Comparison of ENCODE assay signal across 8 mouse cellular contexts in the genomic region with DNA sequence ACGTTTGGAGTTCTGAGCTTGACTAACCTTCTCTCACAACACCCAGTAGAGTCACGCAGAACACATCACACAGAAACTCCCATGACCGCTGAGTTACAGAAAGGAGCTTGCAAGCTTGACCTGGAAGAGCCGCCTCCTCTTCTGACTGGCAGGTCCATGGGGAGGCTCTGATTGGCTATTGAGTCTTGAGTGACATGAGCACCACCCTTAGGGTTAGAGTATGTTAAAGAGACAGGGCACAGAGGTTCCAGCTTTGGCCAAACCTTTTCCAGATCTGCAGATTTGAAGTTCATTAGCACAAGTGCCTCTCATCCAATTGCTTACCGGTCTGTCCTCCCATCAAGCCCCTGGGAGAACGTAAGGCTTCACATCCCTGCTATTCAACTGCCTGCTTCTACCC. TPM values are rescaled to one million over a fixed set of nuclear protein-coding genes. Genes with fewer than 3 reads are reported as not detected.
A peak's percentile ranks its signal among the peaks of the same experiment; 100 is the strongest.
DNase-seq lines count a peak whose midpoint lies in the region; ATAC-seq and TF ChIP-seq lines count a peak whose summit lies in the region.
"Not testable (repeated sequence)": the region's sequence is repeated elsewhere in the genome, so short reads cannot be mapped to it uniquely, and the experiment has no call there.

A gene (minus strand): TSS at position 81 of the 400 bp plus-strand sequence.

- not testable (repeated sequence) for H3K4me1 ChIP-seq in embryonic facial prominence, embryonic 14.5 days (ENCODE audit: control insufficient read depth, insufficient read depth, low read length); intestine, embryonic 14.5 days (replicated peaks; ENCODE audit: control insufficient read depth, insufficient read depth, low read length); lung, embryonic 14.5 days (ENCODE audit: insufficient read depth); neural tube, embryonic 15.5 days

- H3K4me3 ChIP-seq in embryonic facial prominence, embryonic 14.5 days (ENCODE audit: low read depth, low read length) = peak within 1 kb of the TSS; percentile 34
- H3K4me3 ChIP-seq in intestine, embryonic 14.5 days (ENCODE audit: low read depth, low read length) = peak within 1 kb of the TSS; percentile 29
- peak within 1 kb of the TSS; percentile 31 for H3K4me3 ChIP-seq in lung, embryonic 14.5 days (ENCODE audit: low read depth, low read length)
- H3K4me3 ChIP-seq in neural tube, embryonic 15.5 days (replicated peaks) = peak within 1 kb of the TSS; percentile 38

- H3K36me3 ChIP-seq in embryonic facial prominence, embryonic 14.5 days (ENCODE audit: control insufficient read depth, insufficient read depth, low read length); intestine, embryonic 14.5 days (ENCODE audit: control insufficient read depth, insufficient read depth, low read length); lung, embryonic 14.5 days (ENCODE audit: insufficient read depth); neural tube, embryonic 15.5 days: not testable (repeated sequence)

- H3K4me2 ChIP-seq in embryonic facial prominence, embryonic 14.5 days (ENCODE audit: low read depth, low read length); intestine, embryonic 14.5 days (ENCODE audit: low read length); lung, embryonic 14.5 days: not testable (repeated sequence)
- peak within 1 kb of the TSS; percentile 40 for H3K4me2 ChIP-seq in neural tube, embryonic 15.5 days

- peak; percentile 91 for DNase-seq in adrenal gland, adult 2 months
- not testable (repeated sequence) for DNase-seq in embryonic facial prominence, embryonic 14.5 days (ENCODE audit: low spot score); intestine, embryonic 14.5 days (ENCODE audit: low spot score); lung, embryonic 14.5 days; thymus, postnatal 0 days (ENCODE audit: low spot score)
- DNase-seq in heart, adult 18-20 months = peak; percentile 90 to 94
- peak; percentile 83 to 84 for DNase-seq in layer of hippocampus, postnatal 36 days

- H3K27ac ChIP-seq in embryonic facial prominence, embryonic 14.5 days (replicated peaks; ENCODE audit: low read depth, low read length); intestine, embryonic 14.5 days (ENCODE audit: low read depth); lung, embryonic 14.5 days (ENCODE audit: low read depth); neural tube, embryonic 15.5 days (replicated peaks): not testable (repeated sequence)

- not testable (repeated sequence) for H3K27me3 ChIP-seq in embryonic facial prominence, embryonic 14.5 days (replicated peaks; ENCODE audit: control insufficient read depth, insufficient read depth, low read length); intestine, embryonic 14.5 days (replicated peaks; ENCODE audit: control insufficient read depth, insufficient read depth, low read length); lung, embryonic 14.5 days (ENCODE audit: insufficient read depth, low read length); neural tube, embryonic 15.5 days (replicated peaks)

- not testable (repeated sequence) for TF ChIP-seq CTCF in lung, embryonic 14.5 days (IDR thresholded peaks at IDR 0.05; ENCODE audit: low read depth)

- H3K9me3 ChIP-seq in embryonic facial prominence, embryonic 14.5 days (ENCODE audit: control insufficient read depth, low read length); intestine, embryonic 14.5 days (ENCODE audit: control insufficient read depth, low read length); lung, embryonic 14.5 days (ENCODE audit: low read depth, low read length); neural tube, embryonic 15.5 days (replicated peaks): not testable (repeated sequence)

- not testable (repeated sequence) for H3K9ac ChIP-seq in embryonic facial prominence, embryonic 14.5 days (ENCODE audit: low read depth, low read length); intestine, embryonic 14.5 days (ENCODE audit: low read length); lung, embryonic 14.5 days; neural tube, embryonic 15.5 days (replicated peaks)

- 4% methylated on average over 4 of the region's 6 CpGs for WGBS in embryonic facial prominence, embryonic 14.5 days
- 2% methylated on average over 3 of the region's 6 CpGs for WGBS in intestine, embryonic 14.5 days
- 1% methylated on average over 5 of the region's 6 CpGs for WGBS in lung, embryonic 14.5 days
- WGBS in neural tube, embryonic 15.5 days = 1% methylated on average over 6 of the region's 6 CpGs

- not testable (repeated sequence) for ATAC-seq in embryonic facial prominence, embryonic 14.5 days (ENCODE audit: low read depth); intestine, embryonic 14.5 days (replicated peaks; ENCODE audit: low FRiP score, low TSS enrichment, low read depth); lung, embryonic 14.5 days (ENCODE audit: insufficient read depth); neural tube, embryonic 15.5 days (ENCODE audit: low FRiP score)

RNA-seq across cellular contexts. Expression of the gene that starts here (rescaled TPM):
- 10 to 100 TPM; 29.3 to 42.7 TPM for total RNA-seq in adrenal gland, adult 2 months (2021)
- 0.23 and 0.55 TPM in 2 replicates for polyA plus RNA-seq in adrenal gland, adult 2 months (2012; rRNA removed)
- 26.6 and 30.2 TPM in 2 replicates for polyA plus RNA-seq in embryonic facial prominence, embryonic 14.5 days (2014; fragmentation: Nextera tagmentation; extraction: Ambion mirVana)
- total RNA-seq in heart, adult 18-20 months (2021) = 10 to 100 TPM; 17.7 to 25.0 TPM
- 29.6 and 30.1 TPM in 2 replicates for polyA plus RNA-seq in intestine, embryonic 14.5 days (2014; fragmentation: Nextera tagmentation; extraction: Ambion mirVana)
- 10 to 100 TPM; 53.2 to 71.7 TPM for total RNA-seq in layer of hippocampus, postnatal 36 days (2021)
- polyA plus RNA-seq in lung, embryonic 14.5 days (2014; fragmentation: Nextera tagmentation; extraction: Ambion mirVana) = 28.2 and 31.5 TPM in 2 replicates
- polyA plus RNA-seq in neural tube, embryonic 15.5 days (2015; fragmentation: Nextera tagmentation; extraction: Ambion mirVana) = 34.2 and 48.0 TPM in 2 replicates
- polyA plus RNA-seq in thymus, postnatal 0 days (2015; fragmentation: Nextera tagmentation; extraction: Ambion mirVana) = 18.6 and 21.5 TPM in 2 replicates

Comparison
In these comparisons a context has a peak if more than half of its experiments do, and no peak if none do; other contexts are left out.
1. RNA of the gene that starts here (polyA plus RNA-seq): 34.2 to 48.0 TPM in neural tube, embryonic 15.5 days, 28.2 to 31.5 TPM in lung, embryonic 14.5 days, 29.6 to 30.1 TPM in intestine, embryonic 14.5 days, 26.6 to 30.2 TPM in embryonic facial prominence, embryonic 14.5 days and 18.6 to 21.5 TPM in thymus, postnatal 0 days; 0.23 to 0.55 TPM in adrenal gland, adult 2 months; every median in the first group is over 10 times any median in the second.
2. Peak in every context shown above with its lines, with median percentiles within 50 percentile points of each other: H3K4me3 ChIP-seq.